Mouse (Mus musculus) stomach, embryonic 15.5 days (tissue): ENCODE results near the gene Cdkn1a. TPM values are rescaled to one million over a fixed set of nuclear protein-coding genes. Genes with fewer than 3 reads are reported as not detected.

Experiments used
- ATAC-seq: fragments of 200-750 bp; cut with Nextera tagmentation; 2 replicates; pipeline ENCODE4 v1.8.0; 2017; ENCODE audit warnings: low read depth, moderate number of reproducible peaks, moderate TSS enrichment; ENCODE audit not compliant: insufficient read depth, low FRiP score
- H3K27ac ChIP-seq: fragments of 300-500 bp; sonication (generic); 2 replicates; pipeline ENCODE4 v1.5.1; 2015; ENCODE audit warnings: mild to moderate bottlenecking, inconsistent platforms
- H3K27me3 ChIP-seq: fragments of 300-500 bp; sonication (generic); replicated peaks from 2 replicates; pipeline ENCODE4 v1.6.1; 2015; ENCODE audit warnings: inconsistent platforms
- H3K36me3 ChIP-seq: fragments of 300-500 bp; sonication (generic); 2 replicates; pipeline ENCODE4 v1.6.1; 2015; ENCODE audit warnings: inconsistent platforms
- H3K4me1 ChIP-seq: fragments of 300-500 bp; sonication (generic); 2 replicates; pipeline ENCODE4 v1.6.1; 2015; ENCODE audit warnings: inconsistent platforms
- H3K4me2 ChIP-seq: fragments of 300-500 bp; sonication (generic); 2 replicates; pipeline ENCODE4 v1.6.1; 2015; ENCODE audit warnings: mild to moderate bottlenecking, inconsistent platforms
- H3K4me3 ChIP-seq: fragments of 300-500 bp; sonication (generic); replicated peaks from 2 replicates; pipeline ENCODE4 v1.5.1; 2015; ENCODE audit warnings: inconsistent platforms
- H3K9ac ChIP-seq: fragments of 300-500 bp; sonication (generic); 2 replicates; pipeline ENCODE4 v1.6.1; 2015; ENCODE audit warnings: inconsistent platforms
- H3K9me3 ChIP-seq: fragments of 300-500 bp; sonication (generic); 2 replicates; pipeline ENCODE4 v1.6.1; 2016; ENCODE audit warnings: inconsistent platforms
- WGBS: fragments of 180-500 bp; shearing (Covaris S2); methylation state at CpG from one replicate; pipeline ENCODE4 v1.1.7; 2015; 5-methylcytosine and 5-hydroxymethylcytosine counted together
- polyA plus RNA-seq: library from polyadenylated mRNA; unstranded; fragments of >200 nt; fragmentation: Nextera tagmentation; extraction: Ambion mirVana; gene quantifications from 2 replicates; pipeline ENCODE4 v1.2.1, GENCODE M21; 2015

Gene Cdkn1a
- polyA plus RNA-seq, 1 experiment from 2014 or later = 102 TPM

GRCm38 (mm10) chr17:29086916-29087315 is 3.9 kb upstream of the Cdkn1a start:
- peaks cover 3% of the 10 kb centered on the region; the same call in 1 of the 2 replicates for H3K36me3 ChIP-seq
- H3K4me1 ChIP-seq = peaks cover 9% of the 10 kb centered on the region
- H3K9ac ChIP-seq = no peak overlapping the region
- 59% methylated on average over 4 of the region's 4 CpGs for WGBS
- no peak for ATAC-seq
- H3K9me3 ChIP-seq = no peaks in the 10 kb centered on the region
- H3K4me3 ChIP-seq = no peak overlapping the region
- H3K27ac ChIP-seq = no peak overlapping the region
- no peak overlapping the region for H3K4me2 ChIP-seq
- H3K27me3 ChIP-seq = no peaks in the 10 kb centered on the region

DNA sequence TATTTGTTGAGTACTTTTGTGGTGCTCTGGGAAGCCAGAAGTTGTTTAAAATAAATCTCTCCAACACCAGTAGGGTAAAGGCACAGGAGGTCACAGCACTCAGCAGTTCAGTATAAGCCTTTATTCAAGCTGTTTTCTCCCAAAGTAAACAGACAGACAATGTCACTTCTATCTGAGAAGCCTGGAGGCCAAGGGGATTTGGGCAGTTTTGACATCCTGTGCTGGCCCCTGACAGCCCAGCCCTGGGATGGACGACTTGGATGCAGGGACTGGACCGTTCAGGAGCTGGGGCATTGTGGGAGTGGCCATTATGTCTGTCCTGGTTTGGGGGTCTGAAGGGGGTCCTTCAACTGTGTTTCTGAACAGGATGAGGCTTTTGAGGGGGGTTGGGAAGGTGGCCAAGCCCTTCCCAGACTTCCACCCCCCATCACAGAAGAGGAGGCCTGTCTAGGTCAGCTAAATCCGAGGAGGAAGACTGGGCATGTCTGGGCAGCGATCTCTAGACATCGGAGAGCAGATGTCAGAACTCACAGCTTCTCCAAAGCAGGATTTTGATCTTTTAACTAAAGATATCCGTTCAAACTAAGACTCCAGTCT is 670 bp downstream of the Cdkn1a start:
- Histone ChIP-seq H3K27ac (no peak overlapping the region), H3K4me1 (peaks cover 21% of the 10 kb centered on the region), H3K4me2 (0 out of 2 replicates have a peak overlapping the region, but pooled peaks have one; percentile 9), H3K9ac (no peak overlapping the region), H3K36me3 (no peaks in the 10 kb centered on the region), H3K4me3 (no peak overlapping the region), H3K27me3 (peaks cover 8% of the 10 kb centered on the region), H3K9me3 (no peaks in the 10 kb centered on the region)
- no peak for ATAC-seq
- WGBS = 30% methylated on average over 6 of the region's 6 CpGs

DNA sequence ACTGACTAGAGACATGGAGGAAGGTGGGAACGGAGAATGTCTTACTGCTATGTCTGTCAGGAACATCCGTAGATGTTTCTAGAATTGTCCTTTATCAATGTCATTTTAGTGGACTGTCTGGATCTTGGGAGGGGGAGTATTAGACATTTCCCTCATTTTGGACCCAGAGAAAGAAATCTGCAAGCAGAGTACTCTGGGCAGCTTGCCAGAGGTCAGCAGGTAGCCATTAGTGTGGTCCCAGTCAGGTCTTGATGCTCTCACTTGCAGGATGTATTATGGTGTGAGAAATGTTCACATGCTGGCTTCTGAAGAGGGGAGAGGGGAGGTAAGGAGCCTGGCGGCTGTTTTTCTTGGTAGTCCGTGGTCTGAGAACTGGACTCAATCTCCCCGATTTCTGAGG is 1.7 kb downstream of the Cdkn1a start:
- WGBS = 49% methylated on average over 5 of the region's 5 CpGs
- Histone ChIP-seq H3K4me2 (no peak overlapping the region), H3K27me3 (peaks cover 8% of the 10 kb centered on the region), H3K4me1 (peaks cover 28% of the 10 kb centered on the region), H3K36me3 (no peaks in the 10 kb centered on the region), H3K9ac (no peak overlapping the region), H3K4me3 (no peak overlapping the region), H3K27ac (no peak overlapping the region), H3K9me3 (no peaks in the 10 kb centered on the region)
- ATAC-seq = no peak

DNA sequence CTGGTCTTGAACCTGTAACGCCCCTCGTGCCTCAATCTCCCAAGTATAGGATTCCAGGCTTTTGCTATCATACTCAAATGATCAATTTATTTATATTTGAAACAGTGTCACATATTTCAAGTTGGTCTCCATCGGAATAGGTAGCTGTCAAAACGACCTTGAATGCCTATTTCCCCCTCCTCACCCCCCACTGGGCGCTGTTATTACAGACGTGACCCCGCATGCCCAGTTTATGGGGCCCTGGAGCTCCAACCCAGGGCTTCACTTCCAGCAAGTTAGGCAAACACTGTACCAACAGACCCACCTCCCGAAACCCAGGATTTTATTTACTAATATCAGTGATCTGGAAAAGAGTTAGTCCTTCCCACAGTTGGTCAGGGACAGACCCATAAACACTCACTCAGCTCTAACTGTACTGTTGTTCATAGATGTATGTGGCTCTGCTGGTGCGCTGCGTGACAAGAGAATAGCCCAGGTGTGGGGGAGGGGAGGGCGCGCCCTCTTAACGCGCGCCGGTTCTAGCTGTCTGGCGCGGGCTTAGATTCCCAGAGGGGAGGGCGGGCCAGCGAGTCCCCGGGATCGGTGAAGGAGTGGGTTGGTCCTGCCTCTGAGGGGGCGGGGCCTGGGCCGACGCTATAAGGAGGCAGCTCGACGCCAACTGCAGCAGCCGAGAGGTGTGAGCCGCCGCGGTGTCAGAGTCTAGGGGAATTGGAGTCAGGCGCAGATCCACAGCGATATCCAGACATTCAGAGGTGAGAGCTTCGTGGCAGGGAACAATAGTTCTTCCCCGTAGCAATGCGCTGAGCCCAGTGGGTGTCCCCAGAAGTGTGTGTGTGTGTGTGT is 2.6 kb downstream of the Cdkn1a start:
- no peaks in the 10 kb centered on the region for H3K9me3 ChIP-seq
- H3K36me3 ChIP-seq = no peaks in the 10 kb centered on the region
- peak overlapping the region; percentile 93 for H3K4me2 ChIP-seq
- peaks cover 8% of the 10 kb centered on the region for H3K27me3 ChIP-seq
- H3K4me1 ChIP-seq = peaks cover 28% of the 10 kb centered on the region
- H3K9ac ChIP-seq = peak overlapping the region; percentile 45; the same call in 1 of the 2 replicates
- H3K4me3 ChIP-seq = peak overlapping the region; percentile 57
- ATAC-seq = peak; percentile 81
- peak overlapping the region; percentile 76 for H3K27ac ChIP-seq
- WGBS = 5% methylated on average over 36 of the region's 36 CpGs

DNA sequence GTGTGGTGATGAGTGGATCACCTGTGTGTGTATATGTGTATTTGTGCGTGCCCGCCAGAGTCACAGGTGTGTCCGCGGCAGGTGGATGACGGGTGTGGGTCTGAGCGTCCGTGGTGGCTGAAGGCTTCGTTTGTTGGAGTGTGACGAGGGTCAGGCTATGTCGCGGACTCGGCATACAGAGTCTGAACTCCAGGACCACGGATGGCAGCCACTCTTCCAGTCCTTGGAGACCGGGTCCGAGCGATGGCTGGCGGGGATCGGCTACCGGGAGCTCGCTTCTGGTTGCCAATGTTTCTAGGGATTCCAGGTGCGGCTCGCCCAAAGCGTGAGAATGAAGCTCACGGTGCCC is 3.2 kb downstream of the Cdkn1a start:
- WGBS = under 1% methylated on average over 24 of the region's 24 CpGs
- no peaks in the 10 kb centered on the region for H3K9me3 ChIP-seq
- peaks cover 8% of the 10 kb centered on the region for H3K27me3 ChIP-seq
- ATAC-seq = peak; percentile 14; the same call in 1 of the 2 replicates
- peak overlapping the region; percentile 45; the same call in 1 of the 2 replicates for H3K9ac ChIP-seq
- H3K36me3 ChIP-seq = no peaks in the 10 kb centered on the region
- peak overlapping the region; percentile 57 for H3K4me3 ChIP-seq
- peak overlapping the region; percentile 76 for H3K27ac ChIP-seq
- peak overlapping the region; percentile 93 for H3K4me2 ChIP-seq
- H3K4me1 ChIP-seq = peaks cover 28% of the 10 kb centered on the region

DNA sequence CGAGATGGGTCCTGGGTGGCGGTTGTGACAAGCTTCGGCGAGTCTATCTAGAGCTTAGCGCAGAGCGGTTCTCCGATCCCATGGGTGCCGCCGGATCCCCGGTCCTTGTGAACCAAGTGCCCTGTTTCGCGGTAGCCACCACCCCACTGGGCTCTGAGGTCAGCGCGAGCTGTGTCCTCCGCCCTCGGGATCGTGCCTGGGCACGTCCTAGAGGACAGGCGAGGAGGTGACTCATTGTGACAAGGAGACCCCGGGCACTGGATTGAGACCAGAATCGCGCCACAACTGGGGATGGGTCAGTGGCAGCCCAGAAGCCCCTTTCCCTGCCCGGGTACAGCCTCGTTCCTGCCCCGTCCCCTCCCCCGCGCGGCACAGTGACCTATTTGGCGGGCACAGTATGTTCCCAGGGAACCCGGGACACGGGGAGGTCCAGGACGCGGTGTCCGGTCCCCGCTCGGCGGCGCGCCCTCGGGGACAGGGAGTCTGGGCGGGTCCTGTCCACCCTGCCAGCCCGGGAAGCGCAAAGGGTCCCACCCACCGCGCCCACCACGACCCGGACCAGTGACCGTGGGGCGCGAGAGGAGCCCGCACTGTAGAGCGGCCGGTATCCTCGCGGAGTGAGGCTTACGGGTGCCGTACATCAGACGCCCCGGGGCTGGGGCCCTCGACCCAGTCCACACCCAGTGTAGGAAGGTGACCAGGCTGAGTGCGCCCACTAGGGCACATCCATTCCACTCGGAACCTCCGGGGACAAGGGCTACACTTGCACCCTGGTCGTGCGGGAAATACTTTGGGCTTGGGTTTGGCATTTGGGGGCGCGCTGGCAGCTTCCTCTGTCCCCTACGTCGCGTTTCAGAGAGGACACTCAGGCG is 3.8 kb downstream of the Cdkn1a start:
- Histone ChIP-seq H3K27me3 (peaks cover 8% of the 10 kb centered on the region), H3K9me3 (no peaks in the 10 kb centered on the region), H3K27ac (peak overlapping the region; percentile 76), H3K9ac (peak overlapping the region; percentile 45; the same call in 1 of the 2 replicates), H3K4me2 (peak overlapping the region; percentile 93), H3K4me1 (peaks cover 28% of the 10 kb centered on the region), H3K4me3 (peak overlapping the region; percentile 57), H3K36me3 (0 out of 2 replicates have a peak, but pooled peaks cover under 1% of the 10 kb centered on the region)
- under 1% methylated on average over 71 of the region's 71 CpGs for WGBS
- peak; percentile 33 for ATAC-seq

DNA sequence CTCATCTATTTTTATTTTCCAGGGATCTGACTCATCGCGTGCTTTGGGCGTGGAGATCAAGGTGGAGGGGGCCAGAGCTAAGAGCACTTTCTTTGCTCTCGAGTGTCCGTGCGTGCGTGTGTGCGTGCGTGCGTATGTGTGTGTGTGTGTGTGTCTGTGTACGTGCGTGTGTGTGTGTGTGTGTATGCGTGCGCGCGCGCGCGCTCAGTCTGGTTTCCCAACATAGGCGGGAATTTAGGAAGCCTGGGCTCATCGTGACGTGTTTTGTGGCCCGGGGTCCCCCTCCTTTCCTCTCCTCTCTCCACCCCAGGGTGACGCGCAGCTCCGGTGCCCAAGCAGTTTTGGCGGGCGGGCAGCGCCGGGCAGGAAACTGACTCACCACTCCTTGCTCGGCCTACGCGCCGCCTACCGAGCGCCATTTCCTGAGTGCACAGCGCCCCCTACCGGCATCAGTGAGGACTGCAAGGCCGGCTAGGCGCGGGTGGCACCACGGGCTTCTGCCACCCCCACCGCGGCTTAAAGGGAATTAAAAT is 4.5 kb downstream of the Cdkn1a start:
- peak; percentile 73 for ATAC-seq
- H3K27me3 ChIP-seq = peaks cover 8% of the 10 kb centered on the region
- peaks cover 6% of the 10 kb centered on the region; the same call in 1 of the 2 replicates for H3K36me3 ChIP-seq
- WGBS = under 1% methylated on average over 44 of the region's 44 CpGs
- H3K9me3 ChIP-seq = no peaks in the 10 kb centered on the region
- peaks cover 28% of the 10 kb centered on the region for H3K4me1 ChIP-seq
- peak overlapping the region; percentile 45; the same call in 1 of the 2 replicates for H3K9ac ChIP-seq
- peak overlapping the region; percentile 57 for H3K4me3 ChIP-seq
- H3K4me2 ChIP-seq = peak overlapping the region; percentile 93
- H3K27ac ChIP-seq = peak overlapping the region; percentile 76

DNA sequence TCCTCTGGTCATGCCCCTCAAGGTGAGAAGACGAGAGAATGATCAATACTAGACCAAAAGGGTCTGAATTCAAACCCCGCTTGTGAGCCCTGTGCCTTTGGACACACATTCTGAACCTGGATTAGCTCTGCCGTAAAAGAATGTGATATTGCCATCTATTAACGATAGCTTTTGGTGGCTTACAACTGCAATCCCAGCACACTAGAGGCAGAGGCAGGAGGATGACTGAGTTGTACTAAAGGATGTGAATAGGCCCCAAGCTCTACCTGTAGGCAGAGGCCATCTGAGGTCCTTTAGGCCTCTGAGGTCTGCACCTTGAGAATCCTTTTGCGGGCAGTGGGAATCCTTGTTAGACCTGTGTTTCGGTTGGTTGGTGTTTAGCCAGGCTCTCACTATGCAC is 5.5 kb downstream of the Cdkn1a start:
- peak overlapping the region; percentile 93; the same call in 1 of the 2 replicates for H3K4me2 ChIP-seq
- H3K27me3 ChIP-seq = peaks cover 8% of the 10 kb centered on the region
- WGBS = 82% methylated on average over 6 of the region's 6 CpGs
- peaks cover 28% of the 10 kb centered on the region for H3K4me1 ChIP-seq
- no peak overlapping the region for H3K27ac ChIP-seq
- H3K9ac ChIP-seq = no peak overlapping the region
- no peaks in the 10 kb centered on the region for H3K9me3 ChIP-seq
- no peak for ATAC-seq
- peaks cover 6% of the 10 kb centered on the region; the same call in 1 of the 2 replicates for H3K36me3 ChIP-seq
- H3K4me3 ChIP-seq = no peak overlapping the region

DNA sequence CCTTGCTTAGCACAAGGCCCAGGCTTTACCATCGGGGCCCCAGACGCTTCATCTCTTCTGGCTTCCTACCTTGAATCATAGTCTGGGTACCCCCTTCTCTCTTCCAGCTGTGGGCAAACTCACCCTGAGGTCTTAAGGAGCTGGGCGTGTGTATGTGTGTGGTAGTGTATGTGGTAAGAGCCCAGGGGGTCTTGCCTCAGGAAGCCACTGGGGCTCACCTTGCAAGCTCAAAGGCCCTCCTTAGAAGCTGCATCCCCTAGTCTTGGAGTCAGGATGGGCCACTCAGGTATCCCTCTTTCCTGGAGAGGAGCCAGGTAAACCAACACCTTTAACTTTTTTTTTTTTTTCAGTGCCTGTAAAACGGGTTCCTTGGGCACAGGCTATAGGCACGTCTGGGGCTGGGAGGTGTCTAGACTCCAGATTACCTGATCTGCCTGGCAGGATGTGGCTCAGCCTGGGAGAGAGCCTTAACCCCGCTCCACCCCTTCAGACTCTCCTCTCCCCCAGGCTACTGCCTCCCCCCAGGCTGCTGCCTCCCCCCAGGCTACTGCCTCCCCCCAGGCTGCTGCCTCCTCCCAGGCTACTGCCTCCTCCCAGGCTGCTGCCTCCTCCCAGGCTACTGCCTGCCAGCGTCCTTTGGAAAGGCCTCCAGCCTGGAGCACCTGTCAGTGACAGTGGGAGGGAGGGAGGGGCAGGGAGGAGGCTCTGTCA is 6.2 kb downstream of the Cdkn1a start:
- no peak overlapping the region for H3K9ac ChIP-seq
- no peak overlapping the region for H3K4me3 ChIP-seq
- no peak overlapping the region for H3K4me2 ChIP-seq
- no peaks in the 10 kb centered on the region for H3K9me3 ChIP-seq
- H3K4me1 ChIP-seq = peaks cover 23% of the 10 kb centered on the region
- H3K27me3 ChIP-seq = peaks cover 8% of the 10 kb centered on the region
- 60% methylated on average over 7 of the region's 7 CpGs for WGBS
- H3K36me3 ChIP-seq = peaks cover 6% of the 10 kb centered on the region; the same call in 1 of the 2 replicates
- ATAC-seq = no peak
- peak overlapping the region; percentile 54; the same call in 1 of the 2 replicates for H3K27ac ChIP-seq

DNA sequence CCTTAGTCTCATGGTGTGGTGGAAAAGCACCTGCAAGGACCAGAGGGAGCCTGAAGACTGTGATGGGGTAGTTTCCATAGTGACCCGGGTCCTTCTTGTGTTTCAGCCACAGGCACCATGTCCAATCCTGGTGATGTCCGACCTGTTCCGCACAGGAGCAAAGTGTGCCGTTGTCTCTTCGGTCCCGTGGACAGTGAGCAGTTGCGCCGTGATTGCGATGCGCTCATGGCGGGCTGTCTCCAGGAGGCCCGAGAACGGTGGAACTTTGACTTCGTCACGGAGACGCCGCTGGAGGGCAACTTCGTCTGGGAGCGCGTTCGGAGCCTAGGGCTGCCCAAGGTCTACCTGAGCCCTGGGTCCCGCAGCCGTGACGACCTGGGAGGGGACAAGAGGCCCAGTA is 7.5 kb downstream of the Cdkn1a start:
- Histone ChIP-seq H3K4me3 (no peak overlapping the region), H3K27me3 (peaks cover 8% of the 10 kb centered on the region), H3K9ac (no peak overlapping the region), H3K27ac (no peak overlapping the region), H3K36me3 (peaks cover 6% of the 10 kb centered on the region; the same call in 1 of the 2 replicates), H3K9me3 (no peaks in the 10 kb centered on the region), H3K4me1 (peaks cover 21% of the 10 kb centered on the region), H3K4me2 (no peak overlapping the region)
- 94% methylated on average over 24 of the region's 24 CpGs for WGBS
- ATAC-seq = no peak

- Histone ChIP-seq H3K4me2 (no peak overlapping the region), H3K4me1 (peaks cover 15% of the 10 kb centered on the region), H3K9me3 (no peaks in the 10 kb centered on the region), H3K36me3 (peaks cover 6% of the 10 kb centered on the region; the same call in 1 of the 2 replicates), H3K27me3 (peaks cover 7% of the 10 kb centered on the region), H3K4me3 (no peak overlapping the region), H3K9ac (no peak overlapping the region), H3K27ac (no peak overlapping the region)
- no peak for ATAC-seq
- WGBS = 85% methylated on average over 8 of the region's 8 CpGs
These were observed 8.3 kb downstream of the Cdkn1a start for GRCm38 (mm10) chr17:29099076-29099475.
